Mouse (Mus musculus) induced T-regulatory cell, adult 2 months (primary cell): ENCODE results near the gene Traf4.
A peak's percentile ranks its signal among the peaks of the same experiment; 100 is the strongest.
"Not testable (repeated sequence)": the region's sequence is repeated elsewhere in the genome, so short reads cannot be mapped to it uniquely, and the experiment has no call there.

ENCODE experiments used
- DNase-seq: peaks from one replicate; pipeline ENCODE4 v3.0.0-alpha.2; 2012; ENCODE audit warnings: low read depth

Gene Traf4

DNA sequence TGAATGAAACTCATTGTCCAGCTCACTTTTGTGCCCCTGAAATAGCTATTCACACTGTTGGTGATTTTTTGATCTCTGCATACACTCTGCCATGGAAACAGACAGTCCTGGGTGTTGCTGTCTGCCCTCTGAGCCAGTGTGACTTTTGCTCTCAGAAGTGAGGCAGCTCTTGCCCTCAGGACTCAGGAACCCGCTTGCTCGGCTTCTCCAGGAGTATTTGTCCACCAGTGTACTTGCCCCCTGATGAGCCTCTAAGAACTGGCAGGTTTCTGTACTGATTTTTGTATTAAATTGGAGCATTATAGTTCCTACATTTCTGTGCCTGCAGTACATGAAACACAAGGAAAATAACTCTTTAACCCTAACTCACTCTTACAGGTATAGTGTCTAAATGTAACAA is 21.9 kb downstream of the Traf4 start:
- no peak for DNase-seq

DNA sequence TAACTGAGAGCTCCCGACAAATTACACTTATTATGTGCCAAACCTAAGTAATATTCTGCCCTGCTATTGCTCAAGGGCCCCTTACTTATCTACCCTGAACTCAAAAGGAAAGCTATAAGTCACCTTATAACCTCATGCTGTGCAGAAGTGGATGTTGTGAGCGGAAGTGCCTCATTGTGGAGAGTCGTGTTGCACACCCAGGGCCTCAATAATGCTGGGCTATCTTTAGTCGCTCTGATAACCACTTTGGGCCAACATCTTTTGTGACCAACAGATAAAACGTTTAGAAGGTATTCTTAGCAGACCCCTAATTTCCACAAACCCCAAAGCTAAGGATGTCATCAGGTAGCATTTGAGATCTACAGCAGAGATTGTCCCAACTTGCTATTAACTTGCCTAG is 24.7 kb downstream of the Traf4 start:
- no peak for DNase-seq

DNA sequence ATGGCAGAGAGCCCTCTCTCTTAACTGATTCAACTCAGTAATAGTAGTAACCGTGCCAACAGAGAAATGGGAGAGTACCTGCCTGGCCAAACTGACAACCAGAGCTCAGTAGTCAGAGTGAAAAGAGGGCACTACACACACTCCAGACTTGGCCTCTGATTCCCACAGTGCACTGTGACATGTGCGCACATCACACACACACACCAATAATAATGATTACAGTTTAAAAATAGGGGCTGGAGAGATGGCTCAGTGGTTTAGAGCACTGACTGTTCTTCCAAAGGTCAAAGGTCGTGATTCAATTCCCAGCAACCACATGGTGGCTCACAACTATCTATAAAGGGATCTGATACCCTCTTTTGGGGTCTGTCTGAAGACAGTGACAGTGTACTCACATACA is 27.4 kb downstream of the Traf4 start:
- no peak for DNase-seq

DNA sequence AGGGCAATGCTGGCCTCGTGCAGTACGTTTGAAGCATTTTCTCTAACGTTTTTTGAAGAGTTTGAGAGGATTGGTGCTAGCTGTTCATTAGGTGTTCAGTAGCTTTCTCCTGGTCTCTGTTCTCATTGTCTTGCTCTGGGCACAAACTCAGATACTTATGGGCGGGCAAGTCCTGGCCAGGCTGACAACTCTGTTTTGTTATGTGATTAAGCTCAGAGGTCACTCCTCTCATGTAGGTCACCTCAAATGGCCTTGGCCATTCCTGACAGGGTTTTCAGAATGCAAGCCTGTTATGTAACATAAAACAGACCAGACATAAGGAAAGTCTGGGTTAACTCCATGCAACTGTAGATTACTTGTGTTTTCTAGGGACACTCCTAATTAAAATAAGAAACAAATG is 27.8 kb downstream of the Traf4 start:
- no peak for DNase-seq

DNA sequence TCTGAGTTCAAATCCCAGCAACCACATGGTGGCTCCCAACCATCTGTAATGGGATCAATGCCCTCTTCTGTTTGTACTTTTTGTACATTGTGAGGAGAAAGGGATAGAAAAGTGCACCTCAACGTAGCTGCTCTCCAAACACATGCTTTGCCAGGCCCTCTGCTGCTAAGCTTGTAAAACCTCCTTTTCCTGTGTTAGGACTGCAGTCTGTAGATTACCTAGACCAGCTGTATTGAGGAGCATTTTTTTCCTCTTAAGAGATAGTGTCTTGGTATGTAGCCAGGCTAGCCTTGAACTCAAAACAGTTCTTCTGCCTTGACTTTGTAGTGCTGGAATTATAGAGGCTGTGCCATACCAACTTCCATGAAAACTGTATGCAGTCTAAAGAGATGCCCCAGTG is 29.3 kb downstream of the Traf4 start:
- DNase-seq = no peak

DNA sequence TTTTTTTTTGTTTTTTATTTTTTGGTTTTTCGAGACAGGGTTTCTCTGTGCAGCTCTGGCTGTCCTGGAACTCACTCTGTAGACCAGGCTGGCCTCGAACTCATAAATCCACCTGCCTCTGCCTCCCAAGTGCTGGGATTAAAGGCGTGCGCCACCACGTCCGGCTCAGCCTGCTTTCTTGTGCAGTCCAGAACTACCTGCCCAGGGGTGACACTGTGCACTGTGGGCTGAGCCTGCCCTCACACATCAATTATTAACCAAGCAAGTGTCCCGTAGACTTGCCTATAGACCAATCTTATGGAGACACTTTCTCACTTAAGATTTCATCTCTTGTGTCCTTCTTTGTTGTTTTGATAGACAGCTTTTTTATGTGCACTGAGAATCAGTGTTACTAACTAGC is 30.1 kb downstream of the Traf4 start:
- not testable (repeated sequence) for DNase-seq

DNA sequence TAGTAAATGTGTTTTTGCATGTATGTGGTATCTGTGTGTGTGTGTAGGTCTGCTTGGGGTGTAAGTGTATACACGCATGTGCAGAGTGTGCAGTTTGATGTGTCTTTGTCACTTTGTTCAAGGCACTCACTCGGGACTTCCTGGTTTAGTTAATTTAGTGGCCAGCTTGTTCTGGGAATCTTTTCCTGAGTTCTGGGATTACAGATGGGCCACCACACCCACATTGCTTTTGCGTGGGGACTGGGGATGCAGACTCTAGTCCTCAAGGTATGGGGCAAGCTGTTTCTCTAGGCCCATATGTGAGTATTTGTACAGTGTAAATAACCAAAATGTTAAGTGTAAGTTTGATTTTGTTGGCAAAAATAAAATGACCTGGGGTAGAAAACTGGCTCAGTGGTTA is 31.0 kb downstream of the Traf4 start:
- no peak for DNase-seq

DNA sequence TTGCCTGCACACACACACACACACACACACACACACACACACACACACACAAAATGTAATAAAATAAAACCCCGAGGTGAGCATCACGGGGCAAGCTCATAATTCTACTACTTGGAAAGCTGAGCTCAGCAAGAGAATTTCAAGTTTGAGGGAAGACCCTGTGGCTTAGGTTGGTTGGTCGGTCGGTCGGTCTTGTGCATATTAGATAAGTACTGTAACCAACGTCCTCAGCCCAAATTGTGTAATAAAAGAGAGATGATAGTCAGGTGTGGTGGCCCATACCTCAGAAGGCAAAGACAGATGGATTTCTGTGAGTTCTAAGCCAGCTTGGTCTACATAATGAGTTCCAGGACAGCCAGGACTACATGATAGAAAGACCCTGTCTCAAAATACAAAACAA is 31.5 kb downstream of the Traf4 start:
- no peak for DNase-seq

DNA sequence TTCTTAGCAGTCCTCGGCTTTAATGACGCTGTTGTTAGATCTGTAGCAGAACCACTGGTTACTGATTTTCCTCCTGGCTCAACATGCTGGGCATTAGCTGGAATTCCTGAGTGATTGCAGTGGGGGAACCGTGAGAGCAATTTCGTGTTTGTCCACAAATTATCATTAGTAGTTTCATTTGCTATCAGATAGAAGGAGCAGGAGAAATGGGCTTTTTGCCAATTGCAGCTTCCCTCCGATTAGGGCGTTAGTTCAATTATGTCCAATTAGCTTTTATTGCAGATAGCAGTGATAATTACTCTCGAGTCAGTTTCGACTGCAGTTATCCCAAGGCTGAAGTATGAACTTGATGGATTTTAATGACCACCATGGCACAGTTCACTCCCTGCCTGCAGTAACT is 35.9 kb downstream of the Traf4 start:
- no peak for DNase-seq

DNA sequence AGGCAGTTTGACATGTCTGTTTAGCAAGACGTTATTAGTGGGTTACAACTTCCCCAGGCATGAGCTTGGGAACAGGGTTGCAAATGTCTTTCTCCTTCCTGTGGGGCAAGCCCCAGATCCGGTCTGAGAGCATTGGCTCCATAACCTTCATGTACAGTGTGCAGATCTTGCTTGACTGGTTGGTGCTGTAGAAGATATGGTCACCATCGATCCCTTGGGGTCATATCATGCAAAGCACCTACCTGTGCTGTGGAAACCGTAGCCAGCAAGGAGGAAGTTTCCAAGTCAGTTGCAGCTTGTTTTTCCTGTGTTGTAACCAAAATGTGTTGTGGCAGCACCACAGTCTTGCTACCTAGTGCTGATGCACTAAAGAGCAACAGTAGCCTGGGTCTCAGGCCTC is 38.6 kb downstream of the Traf4 start:
- no peak for DNase-seq

DNA sequence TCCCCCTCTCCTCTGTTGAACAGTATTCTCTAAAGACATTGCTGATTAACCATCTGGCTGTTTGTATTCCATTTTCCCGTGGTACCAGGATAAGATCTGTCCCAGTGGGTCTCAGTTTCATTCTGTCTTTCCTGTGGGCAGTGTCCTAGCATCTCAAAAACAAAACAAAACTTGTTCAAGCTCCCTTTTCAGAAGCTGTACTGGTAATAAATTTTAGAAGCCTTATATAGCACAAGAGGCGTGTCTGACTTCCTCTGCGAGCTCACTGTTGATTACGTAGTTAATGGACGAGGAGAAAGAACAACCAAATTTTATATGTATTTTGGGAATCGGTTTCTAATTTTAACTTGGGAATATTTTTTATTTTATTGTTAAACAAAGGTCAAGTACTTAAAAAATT is 39.7 kb downstream of the Traf4 start:
- DNase-seq = no peak

DNA sequence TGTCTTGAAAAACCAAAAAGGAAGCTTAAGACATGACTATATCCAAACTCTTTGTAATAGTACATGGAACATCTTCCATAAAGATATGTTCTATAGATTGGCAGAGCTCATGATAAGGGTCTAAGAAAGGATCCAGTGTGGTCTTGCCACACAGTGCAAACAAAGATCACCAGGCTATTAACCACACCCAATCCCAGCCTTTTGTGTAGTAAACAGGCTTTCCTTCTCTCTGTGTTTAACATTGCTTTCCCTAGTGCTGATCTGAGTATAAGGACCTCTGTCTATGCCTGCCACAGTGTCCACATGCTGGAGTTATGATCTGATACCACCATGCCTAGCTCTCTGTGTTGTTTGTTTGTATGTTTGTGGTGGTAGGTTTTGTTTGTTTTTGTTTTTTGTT is 41.6 kb downstream of the Traf4 start:
- DNase-seq = no peak

DNA sequence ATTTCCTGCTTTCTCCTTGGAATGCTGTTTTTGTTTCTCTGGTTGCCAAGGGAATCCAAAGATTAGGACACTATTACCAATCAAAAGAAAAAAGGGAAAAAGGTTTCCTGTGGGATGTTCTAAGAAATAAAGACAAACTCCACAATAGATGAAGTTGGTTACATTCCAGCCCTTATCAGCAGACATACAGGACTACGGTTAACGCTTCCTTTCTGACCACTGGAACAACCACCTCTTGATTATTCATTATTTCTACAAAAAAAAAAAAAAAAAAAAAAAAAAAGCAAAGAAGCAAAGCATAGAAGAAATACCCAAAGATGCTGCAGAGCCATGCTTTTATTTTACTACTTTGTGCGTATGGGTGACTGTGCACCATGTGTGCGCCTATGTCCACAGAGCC is 42.6 kb downstream of the Traf4 start:
- DNase-seq = no peak

DNA sequence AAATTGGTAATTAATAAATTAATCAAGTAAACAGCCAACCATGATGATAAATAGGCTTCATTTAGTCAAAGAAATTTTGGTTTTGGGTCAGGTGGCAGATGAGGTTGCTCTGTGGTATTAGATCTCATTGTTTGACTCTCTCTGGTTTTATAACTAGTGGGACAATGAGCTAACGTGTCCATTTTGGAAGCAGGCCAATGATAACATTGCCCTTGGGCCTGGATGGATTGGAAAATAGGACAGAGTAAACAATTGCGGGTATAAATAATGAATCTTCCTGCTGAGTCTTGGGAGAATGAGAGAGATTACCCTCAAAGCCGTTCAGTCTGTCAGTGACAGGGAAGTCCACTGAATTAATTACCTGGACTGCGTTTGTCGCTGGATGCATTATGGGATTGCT is 44.2 kb downstream of the Traf4 start:
- no peak for DNase-seq

DNA sequence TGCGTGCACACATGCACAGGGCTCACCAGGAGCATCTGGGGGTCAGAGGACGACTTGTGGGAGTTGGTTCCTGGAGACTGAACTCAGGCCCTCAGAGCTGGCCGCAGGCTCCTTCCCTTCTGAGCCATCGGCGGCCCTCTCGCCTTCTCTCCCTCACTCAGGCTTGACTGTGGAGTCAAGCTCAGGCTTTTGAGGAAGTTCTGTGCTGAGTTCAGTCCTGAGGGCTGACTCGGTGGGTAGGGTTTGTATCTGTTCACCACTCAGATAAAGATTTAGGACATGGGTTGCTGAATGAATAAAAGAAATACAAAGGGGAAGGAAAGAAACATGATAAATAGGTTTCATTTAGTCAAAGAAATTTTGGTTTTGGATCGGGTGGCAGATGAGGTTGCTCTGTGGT is 45.5 kb downstream of the Traf4 start:
- no peak for DNase-seq

DNA sequence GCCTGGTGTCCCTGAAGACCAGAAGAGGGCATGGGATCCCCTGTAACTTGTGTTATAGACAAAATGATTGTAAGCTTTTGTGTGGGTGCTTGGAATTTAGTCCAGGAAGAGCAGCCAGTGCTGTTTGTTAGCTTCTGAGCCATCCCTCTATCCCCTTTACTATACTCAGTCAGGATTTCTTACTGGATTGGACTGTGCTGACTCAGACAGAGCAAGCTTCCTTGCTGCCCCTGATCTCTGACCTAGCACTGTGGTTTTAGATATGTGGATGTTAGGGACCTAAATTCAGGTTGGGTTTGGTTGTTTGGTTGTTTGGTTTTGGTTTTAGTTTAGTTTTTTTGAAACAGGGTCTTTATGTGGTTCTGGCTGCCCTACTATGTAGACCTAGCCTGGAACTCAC is 46.9 kb downstream of the Traf4 start:
- DNase-seq = no peak

DNA sequence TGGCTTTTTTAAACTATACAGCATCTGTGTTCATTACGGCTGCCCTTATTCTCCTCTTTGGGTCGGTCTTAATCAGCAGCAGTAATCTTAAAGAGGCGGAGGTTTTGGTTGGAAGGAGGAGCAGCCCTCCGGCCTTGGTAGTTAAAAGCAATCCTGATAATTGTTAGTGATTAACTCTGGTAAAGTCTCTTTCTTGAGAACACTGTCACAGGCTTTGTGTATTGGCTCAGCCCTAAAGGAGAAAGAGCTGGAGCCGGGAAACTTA is 49.3 kb downstream of the Traf4 start:
- peak; percentile 28 for DNase-seq

DNA sequence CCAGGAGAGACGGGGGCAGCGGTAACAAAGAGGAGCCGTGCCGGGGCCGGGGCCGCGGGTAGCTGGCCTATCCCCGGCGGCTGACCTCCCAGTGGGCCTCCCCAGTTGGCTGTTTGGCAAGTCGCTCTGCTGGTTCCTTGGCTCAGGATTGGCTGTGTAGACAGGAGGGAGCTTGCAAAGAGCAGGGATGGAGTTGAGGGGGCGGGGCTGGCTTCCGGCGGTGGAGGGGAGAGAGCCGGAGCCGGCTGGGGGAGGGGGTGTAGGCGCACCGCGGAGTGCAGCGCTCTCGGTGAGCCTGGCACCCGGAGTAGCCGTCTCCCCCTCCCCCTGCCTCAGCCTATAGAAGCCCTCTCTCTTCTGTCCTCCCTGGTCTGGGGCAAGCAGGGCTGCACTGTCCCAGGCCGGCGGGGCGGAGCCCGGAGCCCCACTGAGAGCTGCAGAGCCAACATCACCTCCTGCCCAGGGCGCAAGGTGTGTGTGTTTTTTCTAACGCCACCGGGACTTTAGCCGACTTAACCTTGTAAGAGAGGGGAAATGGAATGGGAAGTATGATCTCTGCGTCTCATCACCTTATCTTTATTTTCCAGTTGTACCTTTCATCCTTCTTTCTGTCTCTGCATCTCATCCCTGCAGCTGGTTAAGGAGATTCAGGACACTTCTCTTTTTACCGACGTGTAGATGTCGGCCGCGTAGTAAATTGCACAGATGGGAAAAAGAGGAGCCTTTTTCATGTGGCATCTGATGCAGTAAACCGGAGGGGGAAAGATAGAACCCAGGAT is 49.8 kb downstream of the Traf4 start:
- DNase-seq = peak; percentile 85

DNA sequence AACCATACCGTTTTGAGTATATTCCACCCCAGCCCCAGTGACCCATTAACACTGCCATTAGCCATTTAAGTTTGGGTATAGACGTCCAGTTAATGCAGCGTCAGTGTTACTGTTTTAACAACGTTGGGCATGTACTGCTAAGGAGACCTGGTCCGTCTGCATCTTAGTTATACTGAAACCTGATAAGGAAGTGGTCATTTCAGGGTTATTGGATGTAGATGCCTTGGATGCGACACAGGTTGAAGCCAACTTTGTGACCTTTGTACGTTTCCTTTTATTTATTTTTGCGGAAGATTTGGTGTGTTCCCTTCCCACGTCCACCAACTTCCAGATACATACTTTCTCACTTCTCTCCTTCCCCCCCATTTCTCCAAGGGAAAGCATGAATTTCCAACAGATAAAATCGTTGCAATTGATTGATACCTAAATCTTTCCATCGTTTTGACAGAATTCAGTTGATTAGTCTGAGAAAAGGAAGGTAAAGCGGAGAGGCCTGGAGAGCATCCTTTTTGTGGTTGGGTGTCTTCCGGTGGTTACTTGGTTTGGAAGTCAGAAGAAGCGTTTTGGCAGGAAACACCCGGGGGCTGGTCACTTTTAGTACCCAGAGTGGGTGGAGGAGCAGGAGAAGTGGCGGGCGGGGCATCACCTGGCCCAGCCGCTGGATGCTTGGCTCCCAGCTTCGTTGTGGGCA is 50.6 kb downstream of the Traf4 start:
- no peak for DNase-seq

DNA sequence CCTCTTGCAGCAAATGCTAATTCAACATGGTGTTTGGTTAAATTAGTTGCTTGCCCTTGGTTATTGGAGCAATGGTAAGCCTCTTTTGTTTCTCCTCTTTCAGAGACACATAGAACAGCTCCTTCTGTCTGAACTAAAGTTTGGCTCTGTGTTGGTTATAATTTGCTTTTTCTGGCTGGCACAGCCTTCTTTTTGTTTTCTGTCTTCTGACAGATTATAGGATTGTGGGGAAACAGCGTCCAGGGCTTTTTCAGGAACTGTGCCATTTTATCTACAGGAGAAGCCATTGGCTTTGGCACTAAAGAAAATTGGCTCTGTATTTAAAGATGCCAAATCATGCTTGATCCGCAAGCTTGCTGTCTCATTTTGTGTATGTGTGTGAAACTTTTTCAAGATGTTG is 51.8 kb downstream of the Traf4 start:
- no peak for DNase-seq
